28 mouse cellular contexts compared by ENCODE assay signal in the genomic region with DNA sequence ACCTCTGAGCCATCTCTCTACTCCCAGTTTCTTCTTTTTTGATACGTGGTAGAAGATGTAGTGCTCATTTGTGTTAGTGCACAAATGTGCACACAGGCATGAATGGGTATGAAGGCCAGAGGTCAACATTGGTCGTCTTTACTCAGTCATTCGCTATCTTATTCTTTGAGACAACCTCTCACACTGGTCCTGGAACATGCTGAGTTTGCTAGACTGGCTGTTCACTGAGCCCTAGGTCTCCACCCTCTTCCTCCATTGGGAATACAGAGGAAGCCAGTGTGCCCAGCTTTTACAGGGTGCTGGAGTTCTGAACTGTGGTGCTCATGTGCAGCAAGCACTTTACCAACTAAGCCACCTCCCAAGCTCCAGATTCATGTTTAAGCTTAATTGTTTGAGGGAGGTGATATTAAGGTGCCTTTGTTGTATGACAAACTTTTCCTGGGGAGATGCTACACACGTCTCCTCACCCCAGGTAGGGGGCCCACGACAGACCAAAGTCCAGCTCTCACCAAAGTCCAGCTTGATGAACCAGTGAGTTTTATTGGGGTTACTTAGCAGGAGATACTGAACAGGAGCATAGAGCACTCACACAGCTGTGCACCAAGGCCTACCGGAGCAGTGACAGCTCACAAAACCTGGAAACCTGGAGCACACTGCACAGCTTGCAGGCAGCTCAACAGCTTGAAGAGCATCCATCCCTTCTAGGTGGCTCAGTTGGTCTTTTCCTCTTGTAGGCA. TPM values are rescaled to one million over a fixed set of nuclear protein-coding genes. Genes with fewer than 3 reads are reported as not detected.
DNase-seq lines count a peak whose midpoint lies in the region; ATAC-seq lines count a peak whose summit lies in the region.
"Had no signal": no experiment of that assay in that cellular context is flagged by ENCODE, and none has a peak within 500 bp of the region (broad histone marks: within the 10 kb centered on the region; RNA-seq: fewer than 3 reads in every experiment).

No protein-coding gene starts in this region.

- H3K27me3 ChIP-seq in kidney, embryonic 14.5 days (ENCODE audit: control insufficient read depth, insufficient read depth, low read length), result 0 out of 2 replicates have a peak, but pooled peaks cover 4% of the 10 kb centered on the region
- H3K27me3 ChIP-seq in intestine, embryonic 16.5 days (replicated peaks; ENCODE audit: control insufficient read depth, insufficient read depth, low read length), result no peaks in the 10 kb centered on the region
- H3K27me3 ChIP-seq: Patski had no signal

- no peak for ATAC-seq in kidney, embryonic 14.5 days (ENCODE audit: low FRiP score, low TSS enrichment)
- ATAC-seq in intestine, embryonic 16.5 days, result peak; percentile 89
- ATAC-seq: forebrain, embryonic 14.5 days; forebrain, postnatal 0 days; Patski had no signal

- 86% methylated on average over 6 of the region's 6 CpGs for WGBS in kidney, embryonic 14.5 days
- 57% methylated on average over 6 of the region's 6 CpGs for WGBS in intestine, embryonic 16.5 days

- no peak overlapping the region for H3K9ac ChIP-seq in kidney, embryonic 14.5 days (ENCODE audit: low read depth, low read length)
- no peak overlapping the region for H3K9ac ChIP-seq in intestine, embryonic 16.5 days (ENCODE audit: low read depth, low read length)
- H3K9ac ChIP-seq: embryonic facial prominence, embryonic 12.5 days; embryonic facial prominence, embryonic 15.5 days; forebrain, postnatal 0 days; heart, embryonic 13.5 days; hindbrain, embryonic 14.5 days had no signal

- no peak overlapping the region for H3K4me3 ChIP-seq in kidney, embryonic 14.5 days (ENCODE audit: low read length)
- no peak overlapping the region for H3K4me3 ChIP-seq in intestine, embryonic 16.5 days (ENCODE audit: low read length)
- H3K4me3 ChIP-seq: embryonic facial prominence, embryonic 12.5 days; embryonic facial prominence, embryonic 15.5 days; gastrocnemius, adult 2 months; heart, adult 2 months; heart, embryonic 10.5 days; heart, embryonic 13.5 days had no signal

- H3K4me1 ChIP-seq in kidney, embryonic 14.5 days (ENCODE audit: control insufficient read depth, insufficient read depth, low read length), result no peaks in the 10 kb centered on the region
- peaks cover 10% of the 10 kb centered on the region for H3K4me1 ChIP-seq in intestine, embryonic 16.5 days (ENCODE audit: control insufficient read depth, insufficient read depth, low read length)
- H3K4me1 ChIP-seq: embryonic facial prominence, embryonic 12.5 days had no signal

- H3K4me2 ChIP-seq in kidney, embryonic 14.5 days (replicated peaks; ENCODE audit: low read depth, low read length), result no peak overlapping the region
- no peak overlapping the region for H3K4me2 ChIP-seq in intestine, embryonic 16.5 days (ENCODE audit: low read depth, low read length)
- H3K4me2 ChIP-seq: embryonic facial prominence, embryonic 12.5 days; embryonic facial prominence, embryonic 15.5 days; heart, embryonic 13.5 days; hindbrain, embryonic 14.5 days had no signal

- no peaks in the 10 kb centered on the region for H3K36me3 ChIP-seq in kidney, embryonic 14.5 days (ENCODE audit: control insufficient read depth, insufficient read depth, low read length)
- no peaks in the 10 kb centered on the region for H3K36me3 ChIP-seq in intestine, embryonic 16.5 days (ENCODE audit: control insufficient read depth, insufficient read depth, low read length)
- H3K36me3 ChIP-seq: embryonic facial prominence, embryonic 12.5 days; embryonic facial prominence, embryonic 15.5 days; G1E; heart, embryonic 10.5 days; heart, embryonic 13.5 days had no signal

- no peaks in the 10 kb centered on the region for H3K9me3 ChIP-seq in kidney, embryonic 14.5 days (ENCODE audit: control insufficient read depth, low read length)
- no peaks in the 10 kb centered on the region for H3K9me3 ChIP-seq in intestine, embryonic 16.5 days (ENCODE audit: control insufficient read depth, low read length)
- H3K9me3 ChIP-seq: embryonic facial prominence, embryonic 12.5 days; embryonic facial prominence, embryonic 15.5 days; G1E; heart, embryonic 10.5 days; heart, embryonic 13.5 days had no signal

- H3K27ac ChIP-seq in kidney, embryonic 14.5 days (ENCODE audit: low read depth, low read length), result no peak overlapping the region
- H3K27ac ChIP-seq in intestine, embryonic 16.5 days (ENCODE audit: low read length), result peak overlapping the region; percentile 75
- H3K27ac ChIP-seq: embryonic facial prominence, embryonic 12.5 days; embryonic facial prominence, embryonic 15.5 days; gastrocnemius, adult 2 months; heart, adult 2 months; heart, embryonic 10.5 days; heart, embryonic 13.5 days; hindbrain, embryonic 14.5 days had no signal

- DNase-seq in kidney, adult 11 months, result peak; percentile 15
- peak; percentile 48 for DNase-seq in kidney, adult 9 months
- no peak for DNase-seq in kidney, postnatal 4 days
- DNase-seq in yolk sac, embryonic 10.5 days (ENCODE audit: low spot score), result peak; percentile 40
- DNase-seq in adrenal gland, adult (ENCODE audit: inconsistent age in 2 of 2, low spot score in 1 of 2), result no peak
- DNase-seq: adrenal gland, adult 2 months; adrenal gland, postnatal 14 days; B cell, adult 2 months; cerebellum, adult 11 months; cerebellum, adult 2 months; cerebellum, adult 9-11 months; cerebellum, postnatal 25 days; forebrain, postnatal 0 days; gastrocnemius, adult 2 months; gastrocnemius, postnatal 14 days; heart, adult 2 months; heart, postnatal 14 days; heart, postnatal 4 days had no signal

RNA-seq across cellular contexts. Expression of a gene that starts 12.0 kb away (rescaled TPM):
- polyA plus RNA-seq in kidney, embryonic 14.5 days (2014; fragmentation: Nextera tagmentation; extraction: Ambion mirVana), result 8.8 and 19.0 TPM in 2 replicates
- 31.5 and 36.6 TPM in 2 replicates for polyA plus RNA-seq in intestine, embryonic 16.5 days (2015; fragmentation: Nextera tagmentation; extraction: Ambion mirVana)

Comparison
In these comparisons a context has a peak if more than half of its experiments do, and no peak if none do; other contexts are left out.
1. DNase-seq: peak in kidney, adult 11 months (single experiment), kidney, adult 9 months (single experiment) and yolk sac, embryonic 10.5 days (single experiment); none in kidney, postnatal 4 days (0 of 2) and adrenal gland, adult (0 of 2).